Mouse (Mus musculus): ENCODE results near the gene Decr2.

Decr2 gene

DNA sequence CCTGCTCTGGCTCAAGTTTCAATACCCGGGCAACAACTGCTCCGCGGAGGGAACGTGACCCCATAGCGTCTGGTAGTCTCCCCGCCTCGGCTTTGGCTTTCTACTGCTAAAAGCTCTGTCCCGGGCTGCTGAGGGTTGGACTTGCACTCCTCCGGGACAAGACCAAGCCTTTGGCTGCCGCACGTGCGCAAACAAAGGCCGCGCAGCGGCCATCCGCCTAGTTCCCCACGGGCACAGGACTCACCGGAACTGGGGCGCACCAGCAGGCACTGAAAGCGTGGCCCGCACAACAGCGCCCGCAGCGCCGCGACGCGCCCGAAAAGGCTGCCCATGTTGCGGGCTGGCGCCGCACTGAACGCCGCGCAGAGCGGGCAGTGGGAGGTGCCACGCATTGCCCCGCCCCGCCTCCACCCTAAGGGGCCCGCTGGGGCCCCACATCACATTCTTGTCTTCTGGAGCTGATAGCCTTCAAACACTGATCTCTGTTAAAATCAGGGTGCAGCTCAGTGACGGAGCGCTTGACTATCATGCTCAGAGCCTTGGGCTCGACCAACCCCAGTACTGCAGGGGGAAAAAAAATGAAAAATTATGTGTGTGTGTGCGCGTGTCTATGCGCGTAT, 5.1 kb upstream of the Decr2 start, which contains the start of gene Nme4:
TSS of gene Nme4 (minus strand) at position 482 of the 620 bp plus-strand sequence.
- no peaks in the 10 kb centered on the region for H3K36me3 ChIP-seq (ENCODE audit: control insufficient read depth, insufficient read depth, low read length, poor library complexity, severe bottlenecking)
- H3K27me3 ChIP-seq (ENCODE audit: control insufficient read depth, insufficient read depth, low read length, poor library complexity, severe bottlenecking), result no peaks in the 10 kb centered on the region
- peak; percentile 48 for DNase-seq (ENCODE audit: low read depth, low spot score)

- DNase-seq (ENCODE audit: low read depth, low spot score), result no peak
- no peaks in the 10 kb centered on the region for H3K36me3 ChIP-seq (ENCODE audit: control insufficient read depth, insufficient read depth, low read length, poor library complexity, severe bottlenecking)
These were observed 4.5 kb upstream of the Decr2 start for GRCm38 (mm10) chr17:26094531-26095110.

GRCm38 (mm10) chr17:26087059-26087564, 3.0 kb downstream of the Decr2 start:
- no peaks in the 10 kb centered on the region for H3K36me3 ChIP-seq (ENCODE audit: control insufficient read depth, insufficient read depth, low read length, poor library complexity, severe bottlenecking)
- no peak for DNase-seq (ENCODE audit: low read depth, low spot score)
- H3K27me3 ChIP-seq (ENCODE audit: control insufficient read depth, insufficient read depth, low read length, poor library complexity, severe bottlenecking), result no peaks in the 10 kb centered on the region

More at GRCm38 (mm10) chr17:26094531-26095110, 4.5 kb upstream of the Decr2 start:
- H3K27me3 ChIP-seq (ENCODE audit: control insufficient read depth, insufficient read depth, low read length, poor library complexity, severe bottlenecking), result no peaks in the 10 kb centered on the region

GRCm38 (mm10) chr17:26080867-26081266, 9.3 kb downstream of the Decr2 start:
- Histone ChIP-seq H3K27me3 (ENCODE audit: control insufficient read depth, insufficient read depth, low read length, poor library complexity, severe bottlenecking) (no peaks in the 10 kb centered on the region), H3K36me3 (ENCODE audit: control insufficient read depth, insufficient read depth, low read length, poor library complexity, severe bottlenecking) (no peaks in the 10 kb centered on the region)
- DNase-seq (ENCODE audit: low read depth, low spot score), result no peak

- DNase-seq (ENCODE audit: low read depth, low spot score), result no peak
- H3K27me3 ChIP-seq (ENCODE audit: control insufficient read depth, insufficient read depth, low read length, poor library complexity, severe bottlenecking), result no peaks in the 10 kb centered on the region
- no peaks in the 10 kb centered on the region for H3K36me3 ChIP-seq (ENCODE audit: control insufficient read depth, insufficient read depth, low read length, poor library complexity, severe bottlenecking)
These were observed 11.3 kb downstream of the Decr2 start for GRCm38 (mm10) chr17:26078851-26079250.

- Histone ChIP-seq H3K36me3 (ENCODE audit: control insufficient read depth, insufficient read depth, low read length, poor library complexity, severe bottlenecking) (no peaks in the 10 kb centered on the region), H3K27me3 (ENCODE audit: control insufficient read depth, insufficient read depth, low read length, poor library complexity, severe bottlenecking) (no peaks in the 10 kb centered on the region)
- no peak for DNase-seq (ENCODE audit: low read depth, low spot score)
These were observed 14.9 kb downstream of the Decr2 start for GRCm38 (mm10) chr17:26075246-26075645.

GRCm38 (mm10) chr17:26070136-26070535, 20.0 kb downstream of the Decr2 start:
- Histone ChIP-seq H3K36me3 (ENCODE audit: control insufficient read depth, insufficient read depth, low read length, poor library complexity, severe bottlenecking) (no peaks in the 10 kb centered on the region), H3K27me3 (ENCODE audit: control insufficient read depth, insufficient read depth, low read length, poor library complexity, severe bottlenecking) (no peaks in the 10 kb centered on the region)
- no peak for DNase-seq (ENCODE audit: low read depth, low spot score)

GRCm38 (mm10) chr17:26068831-26069739, 21.1 kb downstream of the Decr2 start, which contains the start of gene Rab11fip3:
Gene Rab11fip3, minus strand, starts transcription at chr17:26069555.
- peak; percentile 87 for DNase-seq (ENCODE audit: low read depth, low spot score)
- Histone ChIP-seq H3K36me3 (ENCODE audit: control insufficient read depth, insufficient read depth, low read length, poor library complexity, severe bottlenecking) (no peaks in the 10 kb centered on the region), H3K27me3 (ENCODE audit: control insufficient read depth, insufficient read depth, low read length, poor library complexity, severe bottlenecking) (no peaks in the 10 kb centered on the region)

DNA sequence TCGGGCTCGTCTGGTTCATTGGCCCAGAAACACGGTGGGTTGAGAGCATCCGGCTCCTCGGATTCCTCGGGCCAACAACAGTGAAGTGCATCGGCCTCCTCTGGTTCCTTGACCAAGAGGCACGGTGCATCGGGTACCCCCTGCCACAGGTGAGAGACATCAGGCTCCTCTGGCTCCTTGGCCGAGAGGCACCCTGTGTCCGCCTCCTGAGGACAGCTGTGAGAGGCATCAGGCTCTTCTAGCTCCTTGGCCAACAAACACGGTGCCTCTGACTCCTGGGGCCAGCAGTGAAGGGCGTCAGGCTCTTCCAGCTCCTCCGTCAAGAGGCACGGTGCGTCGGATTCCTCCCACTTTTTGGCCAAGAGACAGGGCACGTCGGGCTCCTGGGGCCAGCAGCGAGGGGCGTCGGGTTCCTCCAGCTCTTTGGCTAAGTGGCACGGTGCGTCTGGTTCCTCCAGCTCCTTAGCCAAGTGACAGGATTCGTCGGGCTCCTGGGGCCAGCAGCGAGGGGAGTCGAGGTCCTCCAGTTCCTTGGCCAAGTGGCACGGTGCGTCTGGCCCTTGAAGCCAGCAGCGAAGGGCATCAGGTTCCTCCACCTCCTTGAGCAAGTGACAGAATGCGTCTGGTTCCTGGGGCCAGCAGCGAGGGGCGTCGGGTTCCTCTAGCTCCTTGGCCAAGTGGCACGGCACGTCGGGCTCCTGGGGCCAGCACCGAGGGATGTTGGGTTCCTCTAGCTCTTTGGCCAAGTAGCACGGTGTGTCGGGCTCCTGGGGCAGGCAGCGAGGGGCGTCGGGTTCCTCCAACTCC, 21.9 kb downstream of the Decr2 start:
- no peaks in the 10 kb centered on the region for H3K36me3 ChIP-seq (ENCODE audit: control insufficient read depth, insufficient read depth, low read length, poor library complexity, severe bottlenecking)
- no peaks in the 10 kb centered on the region for H3K27me3 ChIP-seq (ENCODE audit: control insufficient read depth, insufficient read depth, low read length, poor library complexity, severe bottlenecking)
- DNase-seq (ENCODE audit: low read depth, low spot score), result peak; percentile 14

DNA sequence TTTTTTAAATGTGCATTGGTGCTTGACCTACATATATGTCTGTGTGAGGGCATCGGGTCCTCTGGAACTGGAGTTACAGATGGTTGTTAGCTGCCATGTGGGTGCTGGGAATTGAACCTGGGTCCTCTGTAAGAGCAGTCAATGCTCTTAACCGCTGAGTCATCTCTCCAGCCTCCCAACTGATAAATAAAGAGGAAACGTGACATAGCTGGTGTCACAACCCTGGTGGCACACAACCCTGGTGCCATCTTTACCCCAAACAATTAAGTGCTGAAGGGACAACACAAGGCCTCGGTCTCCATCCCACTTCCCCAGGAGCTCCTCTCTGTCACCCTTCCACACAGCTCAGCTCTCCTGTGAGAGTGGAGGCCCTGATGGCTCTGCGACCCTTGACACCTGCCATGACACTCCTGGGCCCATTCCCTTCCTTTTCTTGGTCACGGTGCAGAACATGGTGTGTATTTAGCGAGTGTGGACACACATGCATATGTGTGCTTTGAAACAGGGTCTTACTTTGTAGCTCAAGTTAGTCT, 23.6 kb downstream of the Decr2 start:
- no peak for DNase-seq (ENCODE audit: low read depth, low spot score)
- Histone ChIP-seq H3K27me3 (ENCODE audit: control insufficient read depth, insufficient read depth, low read length, poor library complexity, severe bottlenecking) (no peaks in the 10 kb centered on the region), H3K36me3 (ENCODE audit: control insufficient read depth, insufficient read depth, low read length, poor library complexity, severe bottlenecking) (no peaks in the 10 kb centered on the region)

DNA sequence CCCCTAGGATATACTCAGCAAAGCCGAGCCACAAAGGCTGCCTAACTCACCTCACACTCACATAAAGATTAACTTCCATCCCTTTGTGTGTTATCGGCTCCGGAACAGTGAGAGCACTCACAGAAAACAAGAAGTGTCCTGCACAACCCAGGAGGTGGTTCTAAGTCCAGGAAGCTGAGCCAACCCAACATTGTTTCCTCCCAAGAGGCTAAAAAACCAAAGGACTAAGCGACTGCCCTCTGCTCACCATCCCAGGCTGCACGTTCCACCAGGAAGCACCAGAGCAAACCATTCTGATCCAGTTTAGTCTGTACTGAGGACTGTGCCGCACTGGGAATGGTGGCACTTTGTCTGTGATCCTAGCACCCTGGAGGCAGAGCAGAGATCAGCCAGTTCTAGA, 25.2 kb downstream of the Decr2 start:
- no peak for DNase-seq (ENCODE audit: low read depth, low spot score)
- Histone ChIP-seq H3K27me3 (ENCODE audit: control insufficient read depth, insufficient read depth, low read length, poor library complexity, severe bottlenecking) (no peaks in the 10 kb centered on the region), H3K36me3 (ENCODE audit: control insufficient read depth, insufficient read depth, low read length, poor library complexity, severe bottlenecking) (no peaks in the 10 kb centered on the region)

- H3K27me3 ChIP-seq (ENCODE audit: control insufficient read depth, insufficient read depth, low read length, poor library complexity, severe bottlenecking), result no peaks in the 10 kb centered on the region
- H3K36me3 ChIP-seq (ENCODE audit: control insufficient read depth, insufficient read depth, low read length, poor library complexity, severe bottlenecking), result no peaks in the 10 kb centered on the region
- DNase-seq (ENCODE audit: low read depth, low spot score), result no peak
These were observed 32.2 kb downstream of the Decr2 start for GRCm38 (mm10) chr17:26057787-26058567.

- no peak for DNase-seq (ENCODE audit: low read depth, low spot score)
- Histone ChIP-seq H3K36me3 (ENCODE audit: control insufficient read depth, insufficient read depth, low read length, poor library complexity, severe bottlenecking) (no peaks in the 10 kb centered on the region), H3K27me3 (ENCODE audit: control insufficient read depth, insufficient read depth, low read length, poor library complexity, severe bottlenecking) (no peaks in the 10 kb centered on the region)
These were observed 32.9 kb downstream of the Decr2 start for GRCm38 (mm10) chr17:26057278-26057677.
